Mouse (Mus musculus) heart, postnatal 10 days (tissue): ENCODE measurements at regions not wholly inside any gene's neighbourhood (a gene's known extent, or its start where the extent isn't known, plus 50 kb on each side); places are given as distances from the start of the nearest gene placed in this dataset.
A peak's percentile ranks its signal among the peaks of the same experiment; 100 is the strongest.

Experiments
- DNase-seq, 2 experiments: peaks; one replicate each; pipeline ENCODE4 v3.0.0; 2021
- intact Hi-C: fragments of 180-260 bp; cut with DNase I; formaldehyde crosslinking; loops from one replicate; pipeline ENCODE4 v1.15.1; 2025

- no peak for DNase-seq
- intact Hi-C loops: loop anchor here (10.0 kb wide), 1 partner anchor 958 kb away; no protein-coding TSS in a partner anchor
Measured at GRCm38 (mm10) chr13:90742615-90743402, 162.3 kb downstream of the Atp6ap1l start.

GRCm38 (mm10) chr13:90739797-90740196 is 165.4 kb downstream of the Atp6ap1l start:
- intact Hi-C loops: loop anchor here (10.0 kb wide), 1 partner anchor 955 kb away; no protein-coding TSS in a partner anchor
- DNase-seq: no peak

- intact Hi-C loops: no loop called here
- DNase-seq: peak in 1 of 2 experiments; percentile 14
Measured at GRCm38 (mm10) chr13:90738513-90738912, 166.6 kb downstream of the Atp6ap1l start.

GRCm38 (mm10) chr13:90733265-90733664 is 171.9 kb downstream of the Atp6ap1l start:
- intact Hi-C loops: no loop called here
- DNase-seq: no peak

- peak; percentile 41 to 42 for DNase-seq
- intact Hi-C loops: no loop called here
Measured at GRCm38 (mm10) chr13:90729078-90729477, 176.1 kb downstream of the Atp6ap1l start.

- DNase-seq: no peak
- intact Hi-C loops: no loop called here
Measured at GRCm38 (mm10) chr13:90727816-90728215, 177.3 kb downstream of the Atp6ap1l start.

- intact Hi-C loops: no loop called here
- no peak for DNase-seq
Measured at GRCm38 (mm10) chr13:90725053-90725827, 179.9 kb downstream of the Atp6ap1l start.

- intact Hi-C loops: no loop called here
- no peak for DNase-seq
Measured at GRCm38 (mm10) chr13:90724598-90724997, 180.6 kb downstream of the Atp6ap1l start.

- DNase-seq: no peak
- intact Hi-C loops: no loop called here
Measured at GRCm38 (mm10) chr13:90723533-90723898, 181.6 kb downstream of the Atp6ap1l start.

GRCm38 (mm10) chr13:90722599-90723532 is 182.3 kb downstream of the Atp6ap1l start:
- intact Hi-C loops: no loop called here
- no peak for DNase-seq

GRCm38 (mm10) chr13:90684324-90684723 is 220.8 kb downstream of the Atp6ap1l start:
- intact Hi-C loops: no loop called here
- DNase-seq: no peak

- intact Hi-C loops: no loop called here
- DNase-seq: no peak
Measured at GRCm38 (mm10) chr13:90679162-90680010, 225.8 kb downstream of the Atp6ap1l start.

- intact Hi-C loops: no loop called here
- no peak for DNase-seq
Measured at GRCm38 (mm10) chr13:90673823-90674222, 231.3 kb downstream of the Atp6ap1l start.

- intact Hi-C loops: no loop called here
- DNase-seq: no peak
Measured at GRCm38 (mm10) chr13:90673079-90673478, 232.1 kb downstream of the Atp6ap1l start.

- intact Hi-C loops: no loop called here
Measured at GRCm38 (mm10) chr13:90661567-90662141, 243.5 kb downstream of the Atp6ap1l start.

GRCm38 (mm10) chr13:90660950-90661349 is 244.2 kb downstream of the Atp6ap1l start:
- intact Hi-C loops: no loop called here
- no peak for DNase-seq

More at GRCm38 (mm10) chr13:90661567-90662141, 243.5 kb downstream of the Atp6ap1l start:
- DNase-seq: no peak

GRCm38 (mm10) chr13:90659087-90659486 is 246.1 kb downstream of the Atp6ap1l start:
- intact Hi-C loops: no loop called here

GRCm38 (mm10) chr13:90646356-90646755 is 258.8 kb downstream of the Atp6ap1l start:
- intact Hi-C loops: no loop called here
- DNase-seq: no peak

More at GRCm38 (mm10) chr13:90659087-90659486, 246.1 kb downstream of the Atp6ap1l start:
- no peak for DNase-seq

GRCm38 (mm10) chr13:90644216-90644615 is 260.9 kb downstream of the Atp6ap1l start:
- intact Hi-C loops: no loop called here
- DNase-seq: no peak
